Mouse (Mus musculus) frontal cortex, postnatal 10 days (tissue): ENCODE data around the gene Ing5.
"Not testable (repeated sequence)": the region's sequence is repeated elsewhere in the genome, so short reads cannot be mapped to it uniquely, and the experiment has no call there.

ENCODE experiments used
- DNase-seq, 2 experiments: peaks; one replicate each; pipeline ENCODE4 v3.0.0; 2022; ENCODE audit warnings: low spot score in 2 of 2, mixed read lengths in 1 of 2

Gene Ing5

DNA sequence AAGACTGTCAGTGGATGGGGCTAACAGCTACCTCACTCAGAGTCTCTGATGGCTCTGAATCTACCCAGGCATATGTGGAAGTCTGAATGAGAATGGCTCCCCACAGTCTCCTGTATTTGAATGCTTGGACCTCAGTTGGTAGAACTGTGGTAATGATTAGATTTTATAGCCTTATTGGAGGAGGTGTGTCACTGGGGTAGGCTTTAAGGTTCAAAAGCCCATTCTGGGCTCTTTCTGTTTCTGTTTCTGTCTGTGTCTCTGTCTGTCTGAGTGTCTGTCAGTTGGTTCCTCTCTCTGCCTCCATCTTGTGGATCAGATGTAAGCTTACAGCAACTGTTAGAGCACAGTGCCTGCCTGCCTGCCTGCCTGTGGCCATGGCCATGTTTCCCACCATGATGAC lies 55.9 kb downstream of the Ing5 start:
- no peak for DNase-seq

DNA sequence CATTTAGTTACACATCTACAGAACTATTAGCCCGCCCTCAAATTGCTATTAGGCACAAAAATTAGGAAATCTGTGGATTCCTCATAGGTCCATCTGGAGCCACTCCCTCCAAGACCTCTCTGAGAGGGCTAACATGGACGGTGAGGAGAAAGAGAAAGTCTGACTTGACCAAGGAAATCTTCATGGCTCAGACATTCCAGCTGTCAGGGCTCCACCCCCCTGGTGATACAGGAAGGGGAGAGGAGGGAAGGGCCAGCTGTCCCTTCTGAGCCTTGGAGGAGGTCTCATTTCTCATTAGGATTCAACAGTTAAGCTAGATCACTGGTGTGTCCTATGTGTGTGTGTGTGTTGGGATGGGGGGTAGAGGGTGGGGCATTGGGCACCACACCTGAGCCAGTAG lies 57.3 kb downstream of the Ing5 start, which contains the start of gene Gal3st2:
Gene Gal3st2 (plus strand): TSS at position 259 of the 400 bp plus-strand sequence.
- not testable (repeated sequence) for DNase-seq
